25 mouse cellular contexts compared by ENCODE assay signal in genomic region chr8:123283991-123284390, GRCm38 (mm10). TPM values are rescaled to one million over a fixed set of nuclear protein-coding genes. Genes with fewer than 3 reads are reported as not detected.
DNase-seq lines count a peak whose midpoint lies in the region; ATAC-seq lines count a peak whose summit lies in the region.
"Had no signal": no experiment of that assay in that cellular context is flagged by ENCODE, and none has a peak within 500 bp of the region (broad histone marks: within the 10 kb centered on the region; RNA-seq: fewer than 3 reads in every experiment).

No protein-coding gene starts in this region.

- ATAC-seq in liver, embryonic 15.5 days (ENCODE audit: insufficient read depth): no peak
- ATAC-seq: forebrain, embryonic 14.5 days; inflammation-experienced regulatory T-cells, adult 6 months; midbrain, embryonic 15.5 days had no signal

- no peaks in the 10 kb centered on the region; the same call in 1 of the 2 replicates for H3K4me1 ChIP-seq in liver, embryonic 15.5 days (replicated peaks)
- H3K4me1 ChIP-seq: embryonic facial prominence, embryonic 12.5 days; hindbrain, embryonic 12.5 days; midbrain, embryonic 15.5 days had no signal

- no peak overlapping the region for H3K4me3 ChIP-seq in liver, embryonic 15.5 days (replicated peaks)
- H3K4me3 ChIP-seq: embryonic facial prominence, embryonic 12.5 days; erythroblast, embryonic 14.5 days; hindbrain, embryonic 12.5 days; layer of hippocampus, adult 2 months; megakaryocyte, embryonic 14.5 days; midbrain, embryonic 15.5 days; myocyte had no signal

- H3K27ac ChIP-seq in liver, embryonic 15.5 days (replicated peaks): no peak overlapping the region
- H3K27ac ChIP-seq: embryonic facial prominence, embryonic 12.5 days; hindbrain, embryonic 12.5 days; kidney, postnatal 0 days; layer of hippocampus, adult 2 months; midbrain, embryonic 15.5 days had no signal

- H3K36me3 ChIP-seq in liver, embryonic 15.5 days (replicated peaks): peaks cover 53% of the 10 kb centered on the region
- H3K36me3 ChIP-seq: midbrain, embryonic 15.5 days had no signal

- H3K4me2 ChIP-seq in liver, embryonic 15.5 days: peak overlapping the region; percentile 2; the same call in 1 of the 2 replicates
- H3K4me2 ChIP-seq: embryonic facial prominence, embryonic 12.5 days; hindbrain, embryonic 12.5 days; lung, embryonic 14.5 days; midbrain, embryonic 15.5 days had no signal

- 79% methylated on average over 7 of the region's 7 CpGs for WGBS in liver, embryonic 15.5 days (ENCODE audit: insufficient replicate concordance)

- H3K27me3 ChIP-seq in liver, embryonic 15.5 days: no peaks in the 10 kb centered on the region
- H3K27me3 ChIP-seq: embryonic facial prominence, embryonic 12.5 days; hindbrain, embryonic 12.5 days; megakaryocyte, embryonic 14.5 days; midbrain, embryonic 15.5 days had no signal

- H3K9ac ChIP-seq in liver, embryonic 15.5 days: no peak overlapping the region
- H3K9ac ChIP-seq: embryonic facial prominence, embryonic 12.5 days; hindbrain, embryonic 12.5 days; lung, embryonic 14.5 days; midbrain, embryonic 15.5 days had no signal

- DNase-seq in liver (no peak), MN1 (ENCODE audit: low spot score) (peak; percentile 55)
- peak; percentile 16 for DNase-seq in lung, postnatal 10 days
- peak; percentile 17 to 51 for DNase-seq in spleen, postnatal 10 days (ENCODE audit: low spot score in 2 of 2)
- no peak for DNase-seq in retina, embryonic 14.5 days (ENCODE audit: low spot score)
- DNase-seq in thymus, postnatal 36 days: no peak
- no peak for DNase-seq in embryo, embryonic 11 days
- DNase-seq: adrenal gland, adult 8-10 months; cerebellum, adult 9-10 months; gastrocnemius, postnatal 36 days; layer of hippocampus, postnatal 36 days; retina, postnatal 1 day; right cerebral cortex, postnatal 4 days had no signal

- H3K9me3 ChIP-seq in liver, embryonic 15.5 days (replicated peaks): no peaks in the 10 kb centered on the region
- H3K9me3 ChIP-seq: embryonic facial prominence, embryonic 12.5 days; hindbrain, embryonic 12.5 days; megakaryocyte, embryonic 14.5 days; midbrain, embryonic 15.5 days had no signal

RNA-seq across cellular contexts. Expression of gene Vps9d1, which starts 29.8 kb away (rescaled TPM):
- polyA plus RNA-seq in liver, embryonic 15.5 days (2015; fragmentation: Nextera tagmentation; extraction: Ambion mirVana): 4.6 and 5.3 TPM in 2 replicates

RNA-seq across cellular contexts. Expression of gene Zfp276, which starts 30.0 kb away (rescaled TPM):
- polyA plus RNA-seq in liver, embryonic 15.5 days (2015; fragmentation: Nextera tagmentation; extraction: Ambion mirVana): 8.0 and 9.2 TPM in 2 replicates

RNA-seq across cellular contexts. Expression of gene Fanca, which starts 34.4 kb away (rescaled TPM):
- 15.5 and 16.7 TPM in 2 replicates for polyA plus RNA-seq in liver, embryonic 15.5 days (2015; fragmentation: Nextera tagmentation; extraction: Ambion mirVana)

RNA-seq across cellular contexts. Expression of gene Spata2l, which starts 48.0 kb away (rescaled TPM):
- 2.2 and 2.9 TPM in 2 replicates for polyA plus RNA-seq in liver, embryonic 15.5 days (2015; fragmentation: Nextera tagmentation; extraction: Ambion mirVana)

RNA-seq across cellular contexts. Expression of gene Spire2, which starts 48.5 kb away (rescaled TPM):
- 3.0 and 3.4 TPM in 2 replicates for polyA plus RNA-seq in liver, embryonic 15.5 days (2015; fragmentation: Nextera tagmentation; extraction: Ambion mirVana)
- polyA plus RNA-seq: inflammation-experienced regulatory T-cells, adult 6 months had no signal

Comparison
In these comparisons a context has a peak if more than half of its experiments do, and no peak if none do; other contexts are left out.
1. DNase-seq: peak in MN1 (single experiment), lung, postnatal 10 days (single experiment) and spleen, postnatal 10 days (2 of 2); none in liver (single experiment), retina, embryonic 14.5 days (single experiment), thymus, postnatal 36 days (0 of 2) and embryo, embryonic 11 days (single experiment).